Mouse (Mus musculus): ENCODE measurements around the gene Gusb. TPM values are rescaled to one million over a fixed set of nuclear protein-coding genes. Genes with fewer than 3 reads are reported as not detected.
"Not testable (repeated sequence)": the region's sequence is repeated elsewhere in the genome, so short reads cannot be mapped to it uniquely, and the experiment has no call there.

Gene Gusb
- total RNA-seq (2014; fragmentation: Nextera tagmentation) (119 and 163 TPM in 2 replicates), total RNA-seq (2017) (91.6 and 103 TPM in 2 replicates)

- peak; percentile 74 for ATAC-seq (replicated peaks; ENCODE audit: poor library complexity, severe bottlenecking)
These were observed at the start of gene Gusb for GRCm38 (mm10) chr5:130002301-130003146. Gene Gusb, minus strand, starts transcription at chr5:130003049.

- ATAC-seq (replicated peaks; ENCODE audit: poor library complexity, severe bottlenecking) = no peak
These were observed 49.7 kb upstream of the Gusb start for GRCm38 (mm10) chr5:130052510-130052909.

- ATAC-seq (replicated peaks; ENCODE audit: poor library complexity, severe bottlenecking) = no peak
These were observed 48.4 kb upstream of the Gusb start for GRCm38 (mm10) chr5:130051073-130051860.

- ATAC-seq (replicated peaks; ENCODE audit: poor library complexity, severe bottlenecking) = no peak
These were observed 47.6 kb upstream of the Gusb start for GRCm38 (mm10) chr5:130050416-130050815.

GRCm38 (mm10) chr5:130048786-130049520 lies 46.1 kb upstream of the Gusb start:
- no peak for ATAC-seq (replicated peaks; ENCODE audit: poor library complexity, severe bottlenecking)

GRCm38 (mm10) chr5:130047013-130047412 lies 44.2 kb upstream of the Gusb start:
- no peak for ATAC-seq (replicated peaks; ENCODE audit: poor library complexity, severe bottlenecking)

- ATAC-seq (replicated peaks; ENCODE audit: poor library complexity, severe bottlenecking) = no peak
These were observed 43.7 kb upstream of the Gusb start for GRCm38 (mm10) chr5:130046589-130046988.

GRCm38 (mm10) chr5:130046100-130046499 lies 43.3 kb upstream of the Gusb start:
- no peak for ATAC-seq (replicated peaks; ENCODE audit: poor library complexity, severe bottlenecking)

- ATAC-seq (replicated peaks; ENCODE audit: poor library complexity, severe bottlenecking) = peak; percentile 94
These were observed 41.4 kb upstream of the Gusb start for GRCm38 (mm10) chr5:130044201-130044695.

GRCm38 (mm10) chr5:130043741-130044140 lies 40.9 kb upstream of the Gusb start:
- ATAC-seq (replicated peaks; ENCODE audit: poor library complexity, severe bottlenecking) = no peak

- ATAC-seq (replicated peaks; ENCODE audit: poor library complexity, severe bottlenecking) = no peak
These were observed 38.4 kb upstream of the Gusb start for GRCm38 (mm10) chr5:130041262-130041661.

GRCm38 (mm10) chr5:130040797-130041196 lies 37.9 kb upstream of the Gusb start:
- ATAC-seq (replicated peaks; ENCODE audit: poor library complexity, severe bottlenecking) = no peak

- peak; percentile 75 for ATAC-seq (replicated peaks; ENCODE audit: poor library complexity, severe bottlenecking)
These were observed 35.1 kb upstream of the Gusb start for GRCm38 (mm10) chr5:130037752-130038455.

- not testable (repeated sequence) for ATAC-seq (replicated peaks; ENCODE audit: poor library complexity, severe bottlenecking)
These were observed 33.5 kb upstream of the Gusb start for GRCm38 (mm10) chr5:130036300-130036699.

- ATAC-seq (replicated peaks; ENCODE audit: poor library complexity, severe bottlenecking) = no peak
These were observed 31.0 kb upstream of the Gusb start for GRCm38 (mm10) chr5:130033869-130034268.

GRCm38 (mm10) chr5:130031410-130032390 lies 28.9 kb upstream of the Gusb start:
- no peak for ATAC-seq (replicated peaks; ENCODE audit: poor library complexity, severe bottlenecking)

GRCm38 (mm10) chr5:130029142-130029897 lies 26.5 kb upstream of the Gusb start, which contains the start of the genes Asl and Crcp:
Gene Asl, minus strand, starts transcription at chr5:130029247.
Gene Crcp, plus strand, starts transcription at chr5:130029290.
- peak; percentile 88 for ATAC-seq (replicated peaks; ENCODE audit: poor library complexity, severe bottlenecking)

GRCm38 (mm10) chr5:130027696-130028095 lies 24.8 kb upstream of the Gusb start:
- ATAC-seq (replicated peaks; ENCODE audit: poor library complexity, severe bottlenecking) = no peak
